Mouse (Mus musculus) neural tube, embryonic 15.5 days (tissue): ENCODE data around the gene Cldn20. TPM values are rescaled to one million over a fixed set of nuclear protein-coding genes. Genes with fewer than 3 reads are reported as not detected.

Experiments used
- polyA plus RNA-seq: library from polyadenylated mRNA; unstranded; fragments of >200 nt; fragmentation: Nextera tagmentation; extraction: Ambion mirVana; gene quantifications from 2 replicates; pipeline ENCODE4 v1.2.1, GENCODE M21; 2015

The Cldn20 gene
- polyA plus RNA-seq, 1 experiment from 2014 or later = not detected

Other genes with a start within 250 kb of the Cldn20 start
- 5.3 and 5.6 TPM in 2 replicates for gene Tiam2, start 206.0 kb upstream of the Cldn20 start, polyA plus RNA-seq
- 13.0 and 15.3 TPM in 2 replicates for gene Tfb1m, start 25.2 kb downstream of the Cldn20 start, polyA plus RNA-seq
- not detected in 2 replicates for gene Nox3, start 163.7 kb downstream of the Cldn20 start, polyA plus RNA-seq